Mouse (Mus musculus) ES-E14 (cell line): ENCODE results near the gene Tpsb2.

Source experiments
- CHD2 ChIP-seq: IDR thresholded peaks from 2 replicates; pipeline ENCODE4 v1.6.1; 2014; ENCODE audit warnings: mild to moderate bottlenecking, low read depth, low read length, inconsistent platforms
- HCFC1 ChIP-seq: IDR thresholded peaks from 2 replicates; pipeline ENCODE4 v1.6.1; 2012; ENCODE audit warnings: low read length, inconsistent platforms, borderline replicate concordance; ENCODE audit not compliant: insufficient read depth
- MAFK ChIP-seq: IDR thresholded peaks from 2 replicates; pipeline ENCODE4 v1.6.1; 2014; ENCODE audit warnings: mild to moderate bottlenecking, low read depth, low read length, inconsistent platforms; ENCODE audit not compliant: insufficient read depth
- ZC3H11A ChIP-seq: IDR thresholded peaks from 2 replicates; pipeline ENCODE4 v1.6.1; 2012; ENCODE audit warnings: low read depth, mild to moderate bottlenecking, inconsistent platforms, low read length, borderline replicate concordance

GRCm38 (mm10) chr17:25416219-25416618 lies 50.1 kb downstream of the Tpsb2 start:
- TF ChIP-seq ZC3H11A (no peak), MAFK (no peak), CHD2 (no peak), HCFC1 (no peak)
